Mouse (Mus musculus): ENCODE measurements around the gene Peli2. TPM values are rescaled to one million over a fixed set of nuclear protein-coding genes. Genes with fewer than 3 reads are reported as not detected.

The Peli2 gene
- total RNA-seq, 2 experiments from 2014 or later, result 18.9 to 26.2 TPM

DNA sequence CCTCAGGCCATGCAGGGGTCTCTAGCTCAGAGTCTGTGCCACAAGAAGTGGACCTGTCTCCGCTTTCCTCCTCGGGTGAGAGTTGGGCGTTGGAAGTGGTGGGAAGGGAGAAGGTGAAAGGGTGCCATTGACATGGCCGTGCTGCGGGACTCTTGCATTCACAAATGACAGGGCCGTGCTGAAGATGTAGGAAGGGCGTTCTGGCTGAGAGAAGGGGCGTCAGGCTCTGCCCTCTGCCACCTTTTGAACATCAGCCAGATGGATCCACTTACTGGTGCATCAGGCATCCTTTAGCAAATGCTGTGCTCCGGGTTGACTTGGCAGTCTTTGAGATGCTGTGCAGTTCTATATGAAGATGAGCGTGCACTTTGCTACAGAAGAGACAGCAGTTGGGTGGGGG lies 84.4 kb downstream of the Peli2 start:
- DNase-seq (ENCODE audit: low spot score in 2 of 2), result no peak
- intact Hi-C loops (cut with DNase I), result no loop called here

DNA sequence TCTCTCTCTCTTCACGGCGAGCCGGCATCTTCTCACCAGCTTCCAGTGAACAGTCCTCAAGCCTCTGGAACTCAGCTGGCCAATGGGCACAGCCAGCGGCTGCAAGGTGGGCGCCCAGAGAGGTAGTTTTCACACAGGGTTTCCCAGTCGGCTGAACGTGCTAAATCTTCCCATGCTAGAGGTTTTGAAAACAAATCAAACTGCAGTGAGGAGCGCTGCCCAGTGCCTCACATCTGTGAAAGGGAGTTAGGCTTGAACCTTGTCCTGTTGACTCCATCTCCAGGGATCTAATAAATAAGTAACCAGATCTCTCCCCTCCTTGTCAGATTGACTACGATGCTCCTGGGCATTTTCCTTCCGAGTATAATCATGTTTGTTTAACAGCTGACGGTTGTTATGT lies 85.0 kb downstream of the Peli2 start:
- intact Hi-C loops (cut with DNase I), result no loop called here
- no peak for DNase-seq (ENCODE audit: low spot score in 2 of 2)

DNA sequence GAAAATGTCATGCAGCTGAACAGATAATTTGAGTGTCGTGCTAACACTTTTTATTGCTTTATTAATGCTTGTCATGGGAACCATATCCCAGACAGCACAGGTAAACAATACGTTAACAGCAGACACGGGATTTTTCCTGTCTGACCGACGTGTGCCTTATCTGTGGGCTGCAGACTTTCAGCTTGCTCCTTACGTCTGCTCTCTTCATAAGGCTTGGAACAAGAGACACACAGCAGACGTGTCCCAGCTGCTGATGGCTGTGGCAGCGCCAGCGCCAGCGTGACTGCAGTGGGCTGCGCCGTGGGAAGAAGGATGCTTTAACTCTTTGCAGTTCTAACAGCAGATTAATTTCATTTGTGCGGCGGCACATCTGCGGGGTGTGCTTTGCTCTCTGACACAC lies 86.5 kb downstream of the Peli2 start:
- peak; percentile 59 to 70 for DNase-seq (ENCODE audit: low spot score in 2 of 2)
- intact Hi-C loops (cut with DNase I), result no loop called here

- intact Hi-C loops (cut with DNase I), result no loop called here
- DNase-seq (ENCODE audit: low spot score in 2 of 2), result peak in 1 of 2 experiments; percentile 30
Observed at GRCm38 (mm10) chr14:48207746-48208640, 87.4 kb downstream of the Peli2 start.

GRCm38 (mm10) chr14:48209436-48209835 lies 88.8 kb downstream of the Peli2 start:
- intact Hi-C loops (cut with DNase I), result no loop called here
- DNase-seq (ENCODE audit: low spot score in 2 of 2), result no peak

DNA sequence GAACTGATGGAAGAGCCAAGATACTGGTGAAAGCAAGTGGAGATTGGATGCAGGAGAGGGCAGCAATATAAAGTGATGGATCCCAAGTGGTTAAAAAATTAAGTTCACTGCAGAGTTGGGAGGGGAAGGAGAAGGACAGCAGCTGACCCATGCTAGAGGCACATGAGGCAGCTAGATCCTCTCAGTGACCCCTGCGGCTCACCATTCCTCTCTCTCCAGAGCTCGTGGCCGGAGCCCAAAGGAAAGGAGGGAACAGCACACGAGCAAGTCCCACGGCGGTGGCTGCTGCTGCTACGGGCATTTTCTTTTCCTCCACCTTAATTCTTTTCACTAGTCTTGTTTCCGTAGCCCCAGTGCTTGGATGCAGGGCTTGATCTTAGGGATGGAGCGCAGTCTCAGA lies 89.5 kb downstream of the Peli2 start:
- no peak for DNase-seq (ENCODE audit: low spot score in 2 of 2)
- intact Hi-C loops (cut with DNase I), result no loop called here

DNA sequence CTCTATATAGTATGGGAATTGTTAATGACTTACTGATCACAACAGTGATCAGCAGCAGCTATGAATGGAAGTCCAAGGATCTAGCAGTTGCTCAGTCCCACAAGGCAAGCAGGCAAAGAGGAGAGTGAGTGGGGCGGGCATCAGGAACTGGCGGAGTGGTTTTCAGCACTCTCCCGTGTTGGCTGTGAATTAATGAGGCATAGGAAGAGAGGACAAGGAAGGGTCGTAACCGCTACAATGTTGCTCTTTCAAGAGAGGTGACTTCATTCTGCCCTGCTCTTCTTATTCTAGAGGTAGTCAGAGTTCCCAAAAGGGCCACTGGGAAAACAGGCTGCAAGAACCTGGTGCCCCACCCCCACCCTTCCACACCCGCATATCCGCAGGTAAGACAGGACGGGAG lies 90.9 kb downstream of the Peli2 start:
- intact Hi-C loops (cut with DNase I), result no loop called here
- DNase-seq (ENCODE audit: low spot score in 2 of 2), result no peak

- DNase-seq (ENCODE audit: low spot score in 2 of 2), result no peak
- intact Hi-C loops (cut with DNase I), result no loop called here
Observed at GRCm38 (mm10) chr14:48212839-48213238, 92.2 kb downstream of the Peli2 start.

DNA sequence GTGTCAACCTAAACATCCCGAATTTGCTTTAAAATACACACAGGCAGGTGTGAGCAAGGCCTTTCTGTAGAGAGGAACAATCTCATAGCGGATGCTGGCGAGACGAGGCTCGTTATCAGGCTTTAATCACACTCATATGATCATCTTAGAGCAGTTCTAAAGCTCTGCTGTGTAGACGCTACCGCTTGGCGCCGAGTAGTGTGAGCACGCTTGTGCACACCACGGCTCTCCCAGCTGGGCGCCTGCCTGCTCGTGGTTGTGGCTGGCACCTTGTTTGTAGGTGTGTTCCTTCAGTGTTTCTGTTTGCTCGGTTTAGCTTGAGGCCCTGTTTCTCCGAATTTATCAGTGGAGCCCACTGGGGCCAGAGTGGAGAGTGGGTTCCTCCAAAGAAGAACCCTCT lies 93.0 kb downstream of the Peli2 start:
- intact Hi-C loops (cut with DNase I), result no loop called here
- DNase-seq (ENCODE audit: low spot score in 2 of 2), result no peak

GRCm38 (mm10) chr14:48222051-48222450 lies 101.4 kb downstream of the Peli2 start:
- intact Hi-C loops (cut with DNase I), result loop anchor here (10.0 kb wide), 1 partner anchor 147 kb away; no protein-coding TSS in a partner anchor

GRCm38 (mm10) chr14:48222684-48223083 lies 102.1 kb downstream of the Peli2 start:
- DNase-seq (ENCODE audit: low spot score in 2 of 2), result no peak
- intact Hi-C loops (cut with DNase I), result loop anchor here (10.0 kb wide), 1 partner anchor 148 kb away; no protein-coding TSS in a partner anchor

More at GRCm38 (mm10) chr14:48222051-48222450, 101.4 kb downstream of the Peli2 start:
- DNase-seq (ENCODE audit: low spot score in 2 of 2), result no peak

DNA sequence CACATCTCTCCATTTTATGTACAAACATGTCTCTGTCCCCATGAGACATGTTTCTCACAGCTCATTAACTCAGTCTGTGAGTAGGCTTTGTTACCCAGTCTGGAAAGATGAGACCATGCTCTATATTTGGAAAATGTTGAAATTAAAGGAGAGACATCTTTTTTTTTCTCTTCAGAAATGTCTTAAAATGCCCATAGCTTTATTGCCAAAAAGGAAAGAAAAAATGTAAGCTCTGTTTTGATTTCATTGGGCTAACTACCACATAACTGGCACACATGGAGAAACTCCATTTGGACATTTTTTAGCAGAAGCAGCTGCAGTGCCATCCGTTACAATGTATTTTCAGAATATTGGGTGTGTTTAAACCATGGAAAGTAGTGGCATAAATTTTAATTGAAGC lies 103.6 kb downstream of the Peli2 start:
- DNase-seq (ENCODE audit: low spot score in 2 of 2), result peak; percentile 43 to 67
- intact Hi-C loops (cut with DNase I), result loop anchor here (10.0 kb wide), 1 partner anchor 149 kb away; no protein-coding TSS in a partner anchor

DNA sequence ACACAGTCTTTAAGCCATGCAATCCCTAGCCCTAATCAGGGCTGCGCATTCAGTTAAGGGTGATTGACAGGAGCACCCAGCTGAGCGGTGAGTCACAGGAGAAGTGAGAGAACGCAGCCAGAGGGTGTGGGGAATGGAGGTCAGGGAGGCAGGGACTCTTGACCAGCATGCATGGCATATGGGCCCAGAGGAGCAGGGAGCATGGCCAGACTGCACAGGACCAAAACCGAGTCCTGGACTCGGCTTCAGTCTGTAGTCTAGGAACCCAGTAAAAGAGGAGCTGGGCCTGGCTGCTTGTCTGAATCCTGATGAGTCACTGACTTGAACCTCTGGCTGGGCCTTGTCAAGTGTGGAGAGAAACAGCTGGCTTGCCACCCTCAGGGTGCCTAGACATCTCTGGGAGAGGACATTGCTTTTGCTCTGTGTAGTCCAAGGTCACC lies 104.3 kb downstream of the Peli2 start:
- no peak for DNase-seq (ENCODE audit: low spot score in 2 of 2)
- intact Hi-C loops (cut with DNase I), result loop anchor here (10.0 kb wide), 1 partner anchor 150 kb away; no protein-coding TSS in a partner anchor

GRCm38 (mm10) chr14:48225810-48226446 lies 105.3 kb downstream of the Peli2 start:
- intact Hi-C loops (cut with DNase I), result loop anchor here (10.0 kb wide), 1 partner anchor 151 kb away; no protein-coding TSS in a partner anchor
- DNase-seq (ENCODE audit: low spot score in 2 of 2), result no peak

DNA sequence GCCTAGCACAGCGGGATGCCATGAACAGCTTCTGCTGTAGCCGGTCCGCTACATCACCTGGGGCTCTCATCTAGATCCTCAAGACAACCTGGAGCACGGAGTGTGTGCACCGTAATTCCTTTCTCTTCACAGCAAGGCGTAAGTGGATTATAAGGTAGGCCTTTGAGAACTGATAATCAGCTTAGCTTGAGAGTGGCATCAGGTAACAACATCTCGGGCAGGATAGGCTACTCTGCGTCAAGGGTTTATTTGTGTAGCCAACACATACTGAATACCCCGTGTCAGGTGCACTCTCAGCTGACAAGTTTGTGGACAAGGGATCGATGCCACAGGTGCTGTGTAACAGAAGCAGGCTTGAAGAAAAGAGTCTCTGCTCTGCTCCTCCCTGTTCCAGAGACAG lies 106.1 kb downstream of the Peli2 start:
- intact Hi-C loops (cut with DNase I), result loop anchor here (10.0 kb wide), 1 partner anchor 152 kb away; no protein-coding TSS in a partner anchor
- DNase-seq (ENCODE audit: low spot score in 2 of 2), result no peak

GRCm38 (mm10) chr14:48234785-48235519 lies 114.3 kb downstream of the Peli2 start:
- no peak for DNase-seq (ENCODE audit: low spot score in 2 of 2)
- intact Hi-C loops (cut with DNase I), result no loop called here

DNA sequence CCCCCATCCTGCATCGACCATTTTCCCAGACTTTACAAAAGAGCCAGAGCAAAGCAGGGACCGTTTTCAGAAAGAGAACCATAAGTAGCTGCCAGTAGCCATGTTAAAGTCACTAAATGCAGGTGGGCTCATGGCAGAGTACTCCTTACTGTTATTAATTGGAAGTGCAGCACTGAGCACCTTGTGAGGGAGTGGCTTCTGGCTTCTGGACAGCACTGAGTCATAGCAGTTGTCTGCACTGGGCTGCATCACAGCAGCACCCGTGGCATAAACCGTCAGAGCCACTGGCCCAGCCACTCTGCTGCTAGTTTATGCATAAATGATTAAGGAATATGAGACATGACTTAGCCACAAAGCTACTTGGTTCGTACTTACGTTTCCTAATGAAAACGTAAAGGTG lies 120.7 kb downstream of the Peli2 start:
- no peak for DNase-seq (ENCODE audit: low spot score in 2 of 2)
- intact Hi-C loops (cut with DNase I), result no loop called here

GRCm38 (mm10) chr14:48246236-48246635 lies 125.6 kb downstream of the Peli2 start:
- intact Hi-C loops (cut with DNase I), result no loop called here
- DNase-seq (ENCODE audit: low spot score in 2 of 2), result peak; percentile 18 to 48

DNA sequence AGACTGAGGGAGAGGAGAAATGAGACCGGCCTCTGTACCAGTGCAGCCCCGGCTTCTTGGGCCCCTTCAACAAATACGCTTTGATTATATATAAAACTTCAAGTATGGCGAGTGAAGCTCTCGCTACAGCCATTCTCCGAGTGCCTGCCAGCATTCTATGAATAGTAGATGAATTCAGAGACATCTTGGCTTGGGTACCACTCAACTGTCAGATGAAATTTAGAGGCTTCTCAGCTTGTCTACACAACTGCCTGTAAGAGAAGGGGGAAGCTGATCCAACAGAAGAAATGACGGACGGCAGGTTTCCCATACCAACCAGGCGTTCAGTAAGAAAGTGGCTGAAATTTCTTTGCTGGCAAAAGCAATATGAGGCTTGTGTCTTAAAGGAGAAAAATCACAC lies 126.3 kb downstream of the Peli2 start:
- intact Hi-C loops (cut with DNase I), result no loop called here
- peak; percentile 27 to 34 for DNase-seq (ENCODE audit: low spot score in 2 of 2)

- DNase-seq (ENCODE audit: low spot score in 2 of 2), result no peak
- intact Hi-C loops (cut with DNase I), result no loop called here
Observed at GRCm38 (mm10) chr14:48249459-48249858, 128.8 kb downstream of the Peli2 start.

All from left cerebral cortex, postnatal 14 days (tissue).